Mouse (Mus musculus) cerebellum, postnatal 14 days (tissue): Measurements from ENCODE around the gene Atp6v0e.

Experiments used
- DNase-seq, 2 experiments: peaks; one replicate each; pipeline ENCODE4 v3.0.0; 2021; ENCODE audit warnings: mixed read lengths in 2 of 2

Atp6v0e gene

DNA sequence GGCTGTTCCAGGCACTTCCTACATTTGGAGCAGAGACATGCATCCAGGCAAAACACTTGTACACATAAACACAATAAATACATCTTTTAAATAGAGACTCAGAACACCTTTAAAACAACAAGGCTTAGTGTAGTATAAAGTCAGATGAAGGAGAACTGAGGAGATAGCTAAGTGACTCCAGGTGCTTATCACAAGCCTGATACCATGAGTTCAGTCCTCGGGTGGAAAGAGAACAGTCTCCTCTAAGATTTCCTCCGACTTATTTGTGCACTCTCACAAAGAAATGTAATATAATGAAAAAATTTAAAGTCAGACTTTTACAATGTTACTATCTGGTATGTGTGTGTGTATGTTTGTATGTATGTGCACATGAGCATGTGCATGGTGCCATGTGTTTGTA is 58.8 kb downstream of the Atp6v0e start:
- DNase-seq, result no peak

DNA sequence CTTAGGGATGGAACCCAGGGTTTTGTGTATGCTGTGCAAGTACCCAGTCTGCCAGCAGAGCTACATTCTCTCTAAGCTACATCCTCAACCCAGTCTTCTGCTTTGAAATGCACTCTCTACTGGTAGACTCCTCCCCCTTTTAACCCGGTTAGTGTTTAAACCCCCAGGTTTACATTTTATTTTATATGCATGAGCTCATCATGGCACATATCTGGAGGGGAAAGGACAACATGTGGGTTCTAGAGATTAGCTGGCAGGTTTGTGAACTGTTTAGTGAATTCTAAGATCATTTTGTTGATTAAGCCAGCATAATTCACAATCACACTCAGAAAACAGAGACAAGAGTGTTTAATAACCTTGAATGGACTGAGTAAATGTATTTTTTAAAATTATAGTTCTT is 61.8 kb downstream of the Atp6v0e start:
- no peak for DNase-seq

GRCm38 (mm10) chr17:26726674-26727073 is 63.6 kb downstream of the Atp6v0e start:
- DNase-seq, result no peak

GRCm38 (mm10) chr17:26727110-26727755 is 64.2 kb downstream of the Atp6v0e start:
- no peak for DNase-seq

DNA sequence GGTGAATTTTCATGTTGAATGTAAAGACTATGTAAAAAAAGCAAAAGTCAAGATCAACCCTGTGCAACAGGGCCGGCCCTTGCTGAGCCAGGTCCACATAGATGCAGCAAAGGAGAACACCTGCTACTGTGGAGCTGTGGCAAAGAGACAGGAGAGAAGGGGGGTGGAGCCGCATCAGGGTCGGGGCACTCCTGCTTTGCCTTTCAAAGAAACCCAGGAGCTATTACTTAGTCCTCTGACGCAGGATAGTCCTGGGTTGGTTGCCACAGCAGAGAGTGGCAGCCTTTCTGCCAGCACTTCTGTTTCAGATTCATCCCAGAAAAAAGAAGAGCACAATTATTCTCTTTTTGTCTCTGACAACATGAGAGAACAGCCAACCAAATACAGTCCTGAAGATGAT is 79.5 kb downstream of the Atp6v0e start:
- no peak for DNase-seq

GRCm38 (mm10) chr17:26743294-26743693 is 80.3 kb downstream of the Atp6v0e start:
- DNase-seq, result no peak
